Mouse (Mus musculus): ENCODE data around the gene Pagr1b. TPM values are rescaled to one million over a fixed set of nuclear protein-coding genes. Genes with fewer than 3 reads are reported as not detected.

Gene Pagr1b
- polyA plus RNA-seq, 1 experiment from 2014 or later: not detected

DNA sequence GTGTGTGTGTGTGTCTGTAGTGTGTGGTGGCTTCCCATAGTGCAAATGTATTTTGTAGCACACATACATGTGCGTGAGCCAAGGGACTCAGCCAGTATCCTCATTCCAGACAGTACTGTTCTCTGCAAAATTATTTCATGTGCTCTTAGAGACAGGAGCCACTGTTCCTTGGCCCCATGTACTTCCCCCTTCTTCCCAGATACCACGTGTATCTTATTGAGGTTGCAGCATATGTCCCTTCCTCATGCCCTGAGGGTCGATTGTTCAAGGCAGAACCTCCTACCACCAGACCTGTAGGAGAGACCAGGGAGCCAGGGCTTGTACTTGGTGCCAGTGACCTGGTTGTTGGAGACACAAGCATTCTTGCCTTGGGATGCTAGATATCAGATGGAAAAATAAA, 61.2 kb downstream of the Pagr1b start:
- Histone ChIP-seq H3K27ac (ENCODE audit: low read length) (no peak overlapping the region), H3K36me3 (ENCODE audit: insufficient read depth, low read length) (no peaks in the 10 kb centered on the region), H3K9me3 (ENCODE audit: low read length) (no peaks in the 10 kb centered on the region), H3K4me1 (ENCODE audit: insufficient read depth, low read length) (peaks cover 3% of the 10 kb centered on the region; the same call in 1 of the 2 replicates), H3K4me2 (replicated peaks; ENCODE audit: low read depth, low read length) (no peak overlapping the region), H3K27me3 (ENCODE audit: insufficient read depth, low read length) (peaks cover 22% of the 10 kb centered on the region), H3K9ac (replicated peaks; ENCODE audit: low read length) (no peak overlapping the region), H3K4me3 (ENCODE audit: low read length) (no peak overlapping the region)
- no peak for ATAC-seq (ENCODE audit: low FRiP score, low TSS enrichment)
- WGBS: 66% methylated on average over 3 of the region's 3 CpGs

DNA sequence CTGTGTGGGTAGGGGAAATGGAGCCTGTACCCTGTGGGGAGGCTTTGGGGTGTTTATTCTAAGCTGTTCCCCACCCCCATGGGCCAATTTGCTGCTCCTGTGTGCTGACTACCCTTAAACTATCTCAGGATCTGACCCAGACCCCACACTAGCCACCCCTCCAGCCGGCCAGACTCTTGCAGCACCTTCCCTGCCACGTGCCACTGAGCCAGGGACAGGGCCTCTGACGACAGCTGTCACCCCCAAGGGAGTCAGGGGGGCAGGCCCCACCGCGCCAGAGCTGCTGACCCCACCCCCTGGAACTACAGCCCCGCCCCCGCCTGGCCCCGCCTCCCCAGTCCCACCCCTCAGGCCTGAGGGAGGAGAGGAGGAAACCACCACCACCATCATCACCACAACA, 63.6 kb downstream of the Pagr1b start:
- Histone ChIP-seq H3K4me2 (replicated peaks; ENCODE audit: low read depth, low read length) (no peak overlapping the region), H3K9ac (replicated peaks; ENCODE audit: low read length) (no peak overlapping the region), H3K27ac (ENCODE audit: low read length) (no peak overlapping the region), H3K4me3 (ENCODE audit: low read length) (no peak overlapping the region), H3K27me3 (ENCODE audit: insufficient read depth, low read length) (peaks cover 23% of the 10 kb centered on the region), H3K9me3 (ENCODE audit: low read length) (no peaks in the 10 kb centered on the region), H3K36me3 (ENCODE audit: insufficient read depth, low read length) (no peaks in the 10 kb centered on the region), H3K4me1 (ENCODE audit: insufficient read depth, low read length) (peaks cover 8% of the 10 kb centered on the region)
- no peak for ATAC-seq (ENCODE audit: low FRiP score, low TSS enrichment)
- WGBS: 0% methylated on average over 8 of the region's 8 CpGs

DNA sequence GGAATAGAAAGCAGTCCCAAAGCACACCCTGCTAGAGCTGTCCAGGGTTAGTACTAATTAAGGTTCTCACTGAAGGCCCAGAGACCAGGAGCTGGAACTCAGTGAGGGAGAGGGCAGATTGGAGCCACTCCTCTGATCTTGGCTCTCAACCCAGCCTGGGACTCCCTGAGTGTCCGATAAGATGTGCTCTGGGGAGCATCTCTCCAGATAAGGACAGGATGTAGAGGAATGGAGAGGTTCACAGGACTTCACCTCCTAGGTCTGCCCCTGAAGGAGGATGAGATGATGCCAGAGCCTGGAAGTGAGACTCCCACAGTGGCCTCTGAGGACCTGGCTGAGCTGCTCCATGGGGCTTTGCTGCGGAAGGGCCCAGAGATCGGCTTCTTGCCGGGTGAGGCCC, 64.5 kb downstream of the Pagr1b start:
- no peaks in the 10 kb centered on the region for H3K36me3 ChIP-seq (ENCODE audit: insufficient read depth, low read length)
- ATAC-seq (ENCODE audit: low FRiP score, low TSS enrichment): no peak
- no peak overlapping the region for H3K4me3 ChIP-seq (ENCODE audit: low read length)
- no peak overlapping the region for H3K9ac ChIP-seq (replicated peaks; ENCODE audit: low read length)
- H3K9me3 ChIP-seq (ENCODE audit: low read length): no peaks in the 10 kb centered on the region
- H3K27ac ChIP-seq (ENCODE audit: low read length): no peak overlapping the region
- peaks cover 8% of the 10 kb centered on the region for H3K4me1 ChIP-seq (ENCODE audit: insufficient read depth, low read length)
- no peak overlapping the region for H3K4me2 ChIP-seq (replicated peaks; ENCODE audit: low read depth, low read length)
- WGBS: 29% methylated on average over 4 of the region's 4 CpGs
- peaks cover 23% of the 10 kb centered on the region for H3K27me3 ChIP-seq (ENCODE audit: insufficient read depth, low read length)

Small RNAs within 50 kb of the gene (microRNA-seq; reads per million reads assigned to microRNA genes)
- not detected for gene Gm44343

Other genes starting within 250 kb of the Pagr1b start
- 95.8 and 101 TPM in 2 replicates for gene Ypel3, start 239.5 kb downstream of the Pagr1b start, polyA plus RNA-seq (2015; fragmentation: Nextera tagmentation; extraction: Ambion mirVana)
- 0.29 and 0.78 TPM in 2 replicates for gene Tbx6, start 235.0 kb downstream of the Pagr1b start, polyA plus RNA-seq (2015; fragmentation: Nextera tagmentation; extraction: Ambion mirVana)
- 267 and 271 TPM in 2 replicates for gene Ppp4c, start 224.0 kb downstream of the Pagr1b start, polyA plus RNA-seq (2015; fragmentation: Nextera tagmentation; extraction: Ambion mirVana)
- 0.19 and 0.52 TPM in 2 replicates for gene Fam57b, start 218.8 kb downstream of the Pagr1b start, polyA plus RNA-seq (2015; fragmentation: Nextera tagmentation; extraction: Ambion mirVana)
- not detected in 2 replicates for gene 4930451I11Rik, start 184.8 kb downstream of the Pagr1b start, polyA plus RNA-seq (2015; fragmentation: Nextera tagmentation; extraction: Ambion mirVana)
- 7.8 and 8.7 TPM in 2 replicates for gene Doc2a, start 169.1 kb downstream of the Pagr1b start, polyA plus RNA-seq (2015; fragmentation: Nextera tagmentation; extraction: Ambion mirVana)
- 32.6 and 42.7 TPM in 2 replicates for gene Hirip3, start 154.5 kb downstream of the Pagr1b start, polyA plus RNA-seq (2015; fragmentation: Nextera tagmentation; extraction: Ambion mirVana)
- 75.3 and 88.0 TPM in 2 replicates for gene Ino80e, start 154.1 kb downstream of the Pagr1b start, polyA plus RNA-seq (2015; fragmentation: Nextera tagmentation; extraction: Ambion mirVana)
- 58.6 and 59.9 TPM in 2 replicates for gene Taok2, start 131.8 kb downstream of the Pagr1b start, polyA plus RNA-seq (2015; fragmentation: Nextera tagmentation; extraction: Ambion mirVana)
- gene Tmem219, start 93.6 kb downstream of the Pagr1b start, polyA plus RNA-seq (2015; fragmentation: Nextera tagmentation; extraction: Ambion mirVana): 33.8 and 34.1 TPM in 2 replicates
- 16.5 and 17.7 TPM in 2 replicates for gene Kctd13, start 87.6 kb downstream of the Pagr1b start, polyA plus RNA-seq (2015; fragmentation: Nextera tagmentation; extraction: Ambion mirVana)
- 0.12 and 0.24 TPM in 2 replicates for gene Asphd1, start 66.9 kb downstream of the Pagr1b start, polyA plus RNA-seq (2015; fragmentation: Nextera tagmentation; extraction: Ambion mirVana)
- 0.86 and 1.6 TPM in 2 replicates for gene Sez6l2, start 65.9 kb downstream of the Pagr1b start, polyA plus RNA-seq (2015; fragmentation: Nextera tagmentation; extraction: Ambion mirVana)
- 135 and 137 TPM in 2 replicates for gene Cdipt, start 40.6 kb downstream of the Pagr1b start, polyA plus RNA-seq (2015; fragmentation: Nextera tagmentation; extraction: Ambion mirVana)
- gene Cdiptos, start 40.4 kb downstream of the Pagr1b start, polyA plus RNA-seq (2015; fragmentation: Nextera tagmentation; extraction: Ambion mirVana): 1.6 and 2.1 TPM in 2 replicates
- gene Mvp, start 1.9 kb downstream of the Pagr1b start, polyA plus RNA-seq (2015; fragmentation: Nextera tagmentation; extraction: Ambion mirVana): 19.7 and 21.4 TPM in 2 replicates
- gene Pagr1a, start 868 bp upstream of the Pagr1b start, polyA plus RNA-seq (2015; fragmentation: Nextera tagmentation; extraction: Ambion mirVana): 61.3 and 88.7 TPM in 2 replicates
- 34.7 and 51.6 TPM in 2 replicates for gene Gm42742, start 4.6 kb upstream of the Pagr1b start, polyA plus RNA-seq (2015; fragmentation: Nextera tagmentation; extraction: Ambion mirVana)
- 5.4 and 6.0 TPM in 2 replicates for gene Prrt2, start 4.7 kb upstream of the Pagr1b start, polyA plus RNA-seq (2015; fragmentation: Nextera tagmentation; extraction: Ambion mirVana)
- gene Maz, start 10.6 kb upstream of the Pagr1b start, polyA plus RNA-seq (2015; fragmentation: Nextera tagmentation; extraction: Ambion mirVana): 47.9 and 48.1 TPM in 2 replicates
- gene Kif22, start 26.0 kb upstream of the Pagr1b start, polyA plus RNA-seq (2015; fragmentation: Nextera tagmentation; extraction: Ambion mirVana): 145 and 150 TPM in 2 replicates
- gene Zg16, start 70.8 kb upstream of the Pagr1b start, polyA plus RNA-seq (2015; fragmentation: Nextera tagmentation; extraction: Ambion mirVana): not detected in 2 replicates
- gene AI467606, start 74.9 kb upstream of the Pagr1b start, polyA plus RNA-seq (2015; fragmentation: Nextera tagmentation; extraction: Ambion mirVana): 5.3 and 5.4 TPM in 2 replicates
- gene Qprt, start 105.7 kb upstream of the Pagr1b start, polyA plus RNA-seq (2015; fragmentation: Nextera tagmentation; extraction: Ambion mirVana): 24.4 and 26.2 TPM in 2 replicates
- gene Spn, start 121.3 kb upstream of the Pagr1b start, polyA plus RNA-seq (2015; fragmentation: Nextera tagmentation; extraction: Ambion mirVana): 0.21 and 0.32 TPM in 2 replicates
- 66.9 and 68.7 TPM in 2 replicates for gene Cd2bp2, start 179.6 kb upstream of the Pagr1b start, polyA plus RNA-seq (2015; fragmentation: Nextera tagmentation; extraction: Ambion mirVana)
- 23.2 and 25.8 TPM in 2 replicates for gene Tbc1d10b, start 192.0 kb upstream of the Pagr1b start, polyA plus RNA-seq (2015; fragmentation: Nextera tagmentation; extraction: Ambion mirVana)
- gene Mylpf, start 192.4 kb upstream of the Pagr1b start, polyA plus RNA-seq (2015; fragmentation: Nextera tagmentation; extraction: Ambion mirVana): 26.7 and 28.8 TPM in 2 replicates
- gene Zfp553, start 216.6 kb upstream of the Pagr1b start, polyA plus RNA-seq (2015; fragmentation: Nextera tagmentation; extraction: Ambion mirVana): 45.2 and 46.0 TPM in 2 replicates
- 18.6 and 26.6 TPM in 2 replicates for gene Sept1, start 216.6 kb upstream of the Pagr1b start, polyA plus RNA-seq (2015; fragmentation: Nextera tagmentation; extraction: Ambion mirVana)
- 60.5 and 64.3 TPM in 2 replicates for gene Zfp771, start 227.8 kb upstream of the Pagr1b start, polyA plus RNA-seq (2015; fragmentation: Nextera tagmentation; extraction: Ambion mirVana)
- 196 and 200 TPM in 2 replicates for gene Dctpp1, start 244.2 kb upstream of the Pagr1b start, polyA plus RNA-seq (2015; fragmentation: Nextera tagmentation; extraction: Ambion mirVana)

Measured in kidney, embryonic 16.5 days (tissue).